Mouse (Mus musculus) skeletal muscle tissue, postnatal 0 days (tissue): ENCODE results near the gene Bpifb9a. TPM values are rescaled to one million over a fixed set of nuclear protein-coding genes. Genes with fewer than 3 reads are reported as not detected.

Source experiments
- polyA plus RNA-seq: library from polyadenylated mRNA; unstranded; fragments of >200 nt; fragmentation: Nextera tagmentation; extraction: Ambion mirVana; gene quantifications from 2 replicates; pipeline ENCODE4 v1.2.1, GENCODE M21; 2015

Bpifb9a gene
- not detected in 2 replicates for polyA plus RNA-seq

DNA sequence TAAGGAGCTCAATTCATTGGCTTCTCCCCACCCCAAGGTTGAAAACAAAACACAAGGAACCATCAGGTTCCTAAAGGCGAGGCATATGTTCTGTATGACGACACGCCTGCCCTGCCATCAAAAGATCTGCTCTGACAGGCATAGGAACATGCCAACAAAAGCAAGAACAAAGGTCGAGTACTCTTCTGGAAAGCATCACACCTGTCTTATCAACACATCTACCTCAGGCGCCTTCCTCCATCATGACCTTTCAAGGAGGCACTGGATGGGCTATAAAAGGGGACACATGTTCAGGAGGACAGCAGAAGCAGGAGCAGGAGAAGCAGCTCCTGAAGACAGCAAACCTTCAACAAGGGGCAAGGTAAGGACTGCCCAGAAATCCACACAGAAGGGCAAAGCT lies at the start of gene Bpifb9a:
Bpifb9a (plus strand) TSS at position 301 of the 400 bp plus-strand sequence.

GRCm38 (mm10) chr2:154223265-154223916 lies 34.3 kb upstream of the Bpifb9a start, which contains the start of gene Bpifb5:
Gene Bpifb5, plus strand, starts transcription at chr2:154223742.

DNA sequence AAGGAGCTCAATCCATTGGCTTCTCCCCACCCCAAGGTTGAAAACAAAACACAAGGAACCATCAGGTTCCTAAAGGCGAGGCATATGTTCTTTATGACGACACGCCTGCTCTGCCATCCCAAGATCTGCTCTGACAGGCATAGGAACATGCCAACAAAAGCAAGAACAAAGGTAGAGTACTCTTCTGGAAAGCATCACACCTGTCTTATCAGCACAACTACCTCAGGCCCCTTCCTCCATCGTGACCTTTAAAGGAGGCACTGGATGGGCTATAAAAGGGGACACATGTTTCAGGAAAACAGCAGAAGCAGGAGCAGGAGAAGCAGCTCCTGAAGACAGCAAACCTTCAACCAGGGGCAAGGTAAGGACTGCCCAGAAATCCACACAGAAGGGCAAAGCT lies 49.3 kb downstream of the Bpifb9a start, which contains the start of gene Bpifb9b:
Bpifb9b (plus strand) TSS at position 301 of the 400 bp plus-strand sequence.

Other genes with a start within 250 kb of the Bpifb9a start
- gene Bpifa2, start 249.6 kb upstream of the Bpifb9a start, polyA plus RNA-seq: not detected in 2 replicates
- not detected in 2 replicates for gene Bpifa3, start 127.5 kb upstream of the Bpifb9a start, polyA plus RNA-seq
- 0.18 TPM in 1 of 2 replicates, not detected in the other for gene Bpifa1, start 115.0 kb upstream of the Bpifb9a start, polyA plus RNA-seq
- not detected in 2 replicates for gene Bpifa5, start 95.2 kb upstream of the Bpifb9a start, polyA plus RNA-seq
- 0.14 TPM in 1 of 2 replicates, not detected in the other for gene Bpifb1, start 67.0 kb upstream of the Bpifb9a start, polyA plus RNA-seq
- gene Bpifb5, start 34.1 kb upstream of the Bpifb9a start, polyA plus RNA-seq: 0.18 and 0.31 TPM in 2 replicates
- gene Bpifb9b, start 49.4 kb downstream of the Bpifb9a start, polyA plus RNA-seq: not detected in 2 replicates
- 11.7 and 24.9 TPM in 2 replicates for gene Cdk5rap1, start 115.2 kb downstream of the Bpifb9a start, polyA plus RNA-seq
- 97.6 and 111 TPM in 2 replicates for gene Snta1, start 150.2 kb downstream of the Bpifb9a start, polyA plus RNA-seq
- 16.8 and 17.4 TPM in 2 replicates for gene Cbfa2t2, start 178.6 kb downstream of the Bpifb9a start, polyA plus RNA-seq